Comparison of ENCODE assay signal across 9 mouse cellular contexts in genomic region chr13:28959068-28959440, GRCm38 (mm10). TPM values are rescaled to one million over a fixed set of nuclear protein-coding genes. Genes with fewer than 3 reads are reported as not detected.
DNase-seq lines count a peak whose midpoint lies in the region; ATAC-seq and TF ChIP-seq lines count a peak whose summit lies in the region.
"Had no signal": no experiment of that assay in that cellular context is flagged by ENCODE, and none has a peak within 500 bp of the region (broad histone marks: within the 10 kb centered on the region; RNA-seq: fewer than 3 reads in every experiment).

No protein-coding gene starts in this region.

- peak overlapping the region; percentile 99 for H3K27ac ChIP-seq in heart, embryonic 12.5 days (ENCODE audit: poor library complexity, severe bottlenecking)
- H3K27ac ChIP-seq in hindbrain, embryonic 10.5 days: peak overlapping the region; percentile 93

- under 1% methylated on average over 17 of the region's 17 CpGs for WGBS in heart, embryonic 12.5 days
- WGBS in hindbrain, embryonic 10.5 days: under 1% methylated on average over 17 of the region's 17 CpGs

- 0 out of 2 replicates have a peak, but pooled peaks have one; percentile 0 for ATAC-seq in heart, embryonic 12.5 days (ENCODE audit: insufficient number of reproducible peaks, low FRiP score)
- 0 out of 2 replicates have a peak, but pooled peaks have one; percentile 1 for ATAC-seq in megakaryocyte, adult 5-6 weeks (ENCODE audit: poor library complexity, severe bottlenecking)

- 0 out of 2 replicates have a peak, but pooled peaks cover 4% of the 10 kb centered on the region for H3K9me3 ChIP-seq in heart, embryonic 12.5 days (replicated peaks)
- 0 out of 2 replicates have a peak, but pooled peaks cover 4% of the 10 kb centered on the region for H3K9me3 ChIP-seq in E14TG2a.4 (ENCODE audit: low read length)
- no peaks in the 10 kb centered on the region for H3K9me3 ChIP-seq in hindbrain, embryonic 10.5 days

- DNase-seq in heart, adult 8-10 months (ENCODE audit: low spot score): no peak
- DNase-seq in hindbrain, embryonic 10.5 days (ENCODE audit: low spot score): no peak
- no peak for DNase-seq in right cerebral cortex, postnatal 25 days
- DNase-seq in adipocyte (ENCODE audit: low spot score): no peak
- DNase-seq in Muller cell, postnatal 12 days (ENCODE audit: inconsistent ontology term): no peak

- H3K4me2 ChIP-seq in heart, embryonic 12.5 days: peak overlapping the region; percentile 89

- H3K36me3 ChIP-seq in heart, embryonic 12.5 days: no peaks in the 10 kb centered on the region
- H3K36me3 ChIP-seq in E14TG2a.4 (ENCODE audit: insufficient read depth, low read length): no peaks in the 10 kb centered on the region
- no peaks in the 10 kb centered on the region for H3K36me3 ChIP-seq in hindbrain, embryonic 10.5 days
- H3K36me3 ChIP-seq: G1E had no signal

- no peak for TF ChIP-seq CTCF in E14TG2a.4 (conservative IDR thresholded peaks at IDR 0.05; ENCODE audit: low read length)

- H3K9ac ChIP-seq in heart, embryonic 12.5 days: peak overlapping the region; percentile 75

- H3K4me3 ChIP-seq in heart, embryonic 12.5 days: peak overlapping the region; percentile 67
- H3K4me3 ChIP-seq in E14TG2a.4 (replicated peaks; ENCODE audit: low read length): peak overlapping the region; percentile 83
- H3K4me3 ChIP-seq in hindbrain, embryonic 10.5 days: peak overlapping the region; percentile 62

- peaks cover 3% of the 10 kb centered on the region; the same call in 1 of the 2 replicates for H3K4me1 ChIP-seq in heart, embryonic 12.5 days (replicated peaks)
- peaks cover 30% of the 10 kb centered on the region for H3K4me1 ChIP-seq in E14TG2a.4 (replicated peaks; ENCODE audit: low read depth, low read length)
- H3K4me1 ChIP-seq in hindbrain, embryonic 10.5 days (replicated peaks): peaks cover 31% of the 10 kb centered on the region

- H3K27me3 ChIP-seq in heart, embryonic 12.5 days (replicated peaks): no peaks in the 10 kb centered on the region
- H3K27me3 ChIP-seq in E14TG2a.4 (ENCODE audit: insufficient read depth, low read length): peaks cover 39% of the 10 kb centered on the region
- no peaks in the 10 kb centered on the region; the same call in 1 of the 2 replicates for H3K27me3 ChIP-seq in hindbrain, embryonic 10.5 days (ENCODE audit: insufficient read depth, poor library complexity, severe bottlenecking)

RNA-seq across cellular contexts. Expression of gene Sox4, which starts 5.5 kb away (rescaled TPM):
- polyA plus RNA-seq in heart, embryonic 12.5 days (2016; fragmentation: Nextera tagmentation; extraction: Ambion mirVana): 78.2 and 84.1 TPM in 2 replicates
- total RNA-seq in heart, adult 8-10 months (2022): 10 to 100 TPM; 15.2 to 22.1 (median 19.6) TPM
- 59.5 and 95.7 TPM in 2 replicates for polyA plus RNA-seq in hindbrain, embryonic 10.5 days (2016; fragmentation: Nextera tagmentation; extraction: Ambion mirVana)
- total RNA-seq in megakaryocyte, adult 5-6 weeks (2015): 1.7 and 2.5 TPM in 2 replicates
- 1.7 and 3.8 TPM in 2 replicates for total RNA-seq in megakaryocyte, adult 5-6 weeks (2017)
